Mouse (Mus musculus) midbrain, embryonic 10.5 days (tissue): Measurements from ENCODE around the gene Lpcat2. TPM values are rescaled to one million over a fixed set of nuclear protein-coding genes. Genes with fewer than 3 reads are reported as not detected.

Experiments used
- DNase-seq: peaks from one replicate; pipeline ENCODE4 v3.0.0-alpha.2; 2017; ENCODE audit warnings: low spot score
- H3K27ac ChIP-seq: fragments of 300-500 bp; sonication (generic); replicated peaks from 2 replicates; pipeline ENCODE4 v1.5.1; 2016; ENCODE audit warnings: mild to moderate bottlenecking
- H3K27me3 ChIP-seq: fragments of 300-500 bp; sonication (generic); 2 replicates; pipeline ENCODE4 v1.6.1; 2016; ENCODE audit warnings: low read depth, mild to moderate bottlenecking; ENCODE audit not compliant: poor library complexity, severe bottlenecking
- H3K36me3 ChIP-seq: fragments of 300-500 bp; sonication (generic); 2 replicates; pipeline ENCODE4 v1.6.1; 2016; ENCODE audit warnings: mild to moderate bottlenecking, moderate library complexity
- H3K4me1 ChIP-seq: fragments of 300-500 bp; sonication (generic); 2 replicates; pipeline ENCODE4 v1.6.1; 2016
- H3K4me3 ChIP-seq: fragments of 300-500 bp; sonication (generic); 2 replicates; pipeline ENCODE4 v1.5.1; 2016; ENCODE audit warnings: mild to moderate bottlenecking, moderate library complexity
- H3K9me3 ChIP-seq: fragments of 300-500 bp; sonication (generic); replicated peaks from 2 replicates; pipeline ENCODE4 v1.6.1; 2016; ENCODE audit warnings: mild to moderate bottlenecking
- WGBS: fragments of 180-500 bp; shearing (Covaris S2); methylation state at CpG from one replicate; pipeline ENCODE4 v1.1.7; 2016; 5-methylcytosine and 5-hydroxymethylcytosine counted together
- polyA plus RNA-seq: library from polyadenylated mRNA; unstranded; fragments of >200 nt; fragmentation: Nextera tagmentation; extraction: Ambion mirVana; gene quantifications from 2 replicates; pipeline ENCODE4 v1.2.1, GENCODE M21; 2016

Gene Lpcat2
- polyA plus RNA-seq = 3.0 and 3.9 TPM in 2 replicates

GRCm38 (mm10) chr8:92855171-92855894 is at the start of gene Lpcat2:
Gene Lpcat2 (plus strand): TSS chr8:92855339.
- Histone ChIP-seq H3K4me3 (peak within 1 kb of the TSS; percentile 69), H3K27ac (peak within 1 kb of the TSS; percentile 82), H3K36me3 (no peaks in the 10 kb centered on the region), H3K9me3 (no peaks in the 10 kb centered on the region; the same call in 1 of the 2 replicates), H3K4me1 (peaks cover 18% of the 10 kb centered on the region), H3K27me3 (peaks cover 23% of the 10 kb centered on the region)
- DNase-seq = peak; percentile 75
- 1% methylated on average over 50 of the region's 50 CpGs for WGBS

GRCm38 (mm10) chr8:92812773-92813172 is 42.4 kb upstream of the Lpcat2 start:
- DNase-seq = no peak
- no peaks in the 10 kb centered on the region for H3K9me3 ChIP-seq
- peaks cover 4% of the 10 kb centered on the region; the same call in 1 of the 2 replicates for H3K4me1 ChIP-seq
- no peaks in the 10 kb centered on the region for H3K36me3 ChIP-seq
- H3K27me3 ChIP-seq = peaks cover 5% of the 10 kb centered on the region; the same call in 1 of the 2 replicates
- H3K4me3 ChIP-seq = no peak overlapping the region
- WGBS = 91% methylated on average over 2 of the region's 2 CpGs
- H3K27ac ChIP-seq = no peak overlapping the region

GRCm38 (mm10) chr8:92815661-92816060 is 39.5 kb upstream of the Lpcat2 start:
- 87% methylated on average over 5 of the region's 5 CpGs for WGBS

GRCm38 (mm10) chr8:92817928-92818818 is 37.0 kb upstream of the Lpcat2 start:
- 22% methylated on average over 6 of the region's 6 CpGs for WGBS
- peak; percentile 91 for DNase-seq
- H3K9me3 ChIP-seq = no peaks in the 10 kb centered on the region
- peaks cover 5% of the 10 kb centered on the region; the same call in 1 of the 2 replicates for H3K27me3 ChIP-seq
- H3K4me1 ChIP-seq = peaks cover 5% of the 10 kb centered on the region; the same call in 1 of the 2 replicates
- H3K27ac ChIP-seq = no peak overlapping the region
- no peak overlapping the region for H3K4me3 ChIP-seq
- H3K36me3 ChIP-seq = no peaks in the 10 kb centered on the region

More at GRCm38 (mm10) chr8:92815661-92816060, 39.5 kb upstream of the Lpcat2 start:
- DNase-seq = no peak
- H3K9me3 ChIP-seq = no peaks in the 10 kb centered on the region
- H3K27me3 ChIP-seq = peaks cover 5% of the 10 kb centered on the region; the same call in 1 of the 2 replicates
- no peaks in the 10 kb centered on the region for H3K36me3 ChIP-seq
- H3K4me1 ChIP-seq = peaks cover 4% of the 10 kb centered on the region; the same call in 1 of the 2 replicates
- no peak overlapping the region for H3K4me3 ChIP-seq
- 0 out of 2 replicates have a peak overlapping the region, but pooled peaks have one; percentile 28 for H3K27ac ChIP-seq

- peaks cover 11% of the 10 kb centered on the region for H3K27me3 ChIP-seq
- no peak for DNase-seq
- H3K4me1 ChIP-seq = peaks cover 5% of the 10 kb centered on the region; the same call in 1 of the 2 replicates
- H3K9me3 ChIP-seq = no peaks in the 10 kb centered on the region
- no peaks in the 10 kb centered on the region for H3K36me3 ChIP-seq
- H3K4me3 ChIP-seq = no peak overlapping the region
- no peak overlapping the region for H3K27ac ChIP-seq
These were observed 34.0 kb upstream of the Lpcat2 start for GRCm38 (mm10) chr8:92821151-92821550.

- Histone ChIP-seq H3K27me3 (peaks cover 20% of the 10 kb centered on the region), H3K36me3 (no peaks in the 10 kb centered on the region), H3K9me3 (no peaks in the 10 kb centered on the region), H3K27ac (no peak overlapping the region), H3K4me1 (peaks cover 8% of the 10 kb centered on the region), H3K4me3 (no peak overlapping the region)
- 82% methylated on average over 5 of the region's 5 CpGs for WGBS
- no peak for DNase-seq
These were observed 32.8 kb upstream of the Lpcat2 start for GRCm38 (mm10) chr8:92822386-92822785.

- no peak overlapping the region for H3K4me3 ChIP-seq
- H3K9me3 ChIP-seq = no peaks in the 10 kb centered on the region
- H3K36me3 ChIP-seq = peaks cover 4% of the 10 kb centered on the region
- H3K27me3 ChIP-seq = peaks cover 32% of the 10 kb centered on the region
- H3K4me1 ChIP-seq = peaks cover 23% of the 10 kb centered on the region
- no peak for DNase-seq
- H3K27ac ChIP-seq = no peak overlapping the region
- WGBS = 88% methylated on average over 4 of the region's 4 CpGs
These were observed 29.1 kb upstream of the Lpcat2 start for GRCm38 (mm10) chr8:92825991-92826390.

- H3K27ac ChIP-seq = peak within 1 kb of the TSS; percentile 89
These were observed 27.7 kb upstream of the Lpcat2 start, which contains the start of gene Mmp2 for GRCm38 (mm10) chr8:92827243-92828034. Gene Mmp2 (plus strand): TSS chr8:92827291.

GRCm38 (mm10) chr8:92828251-92828743 is 26.8 kb upstream of the Lpcat2 start:
- peak overlapping the region; percentile 65 for H3K4me3 ChIP-seq
- peaks cover 32% of the 10 kb centered on the region for H3K27me3 ChIP-seq
- H3K27ac ChIP-seq = no peak overlapping the region
- H3K9me3 ChIP-seq = no peaks in the 10 kb centered on the region
- DNase-seq = peak; percentile 29
- 28% methylated on average over 15 of the region's 15 CpGs for WGBS
- H3K4me1 ChIP-seq = peaks cover 18% of the 10 kb centered on the region
- peaks cover 11% of the 10 kb centered on the region for H3K36me3 ChIP-seq

More at GRCm38 (mm10) chr8:92827243-92828034, 27.7 kb upstream of the Lpcat2 start, which contains the start of gene Mmp2:
- peak within 1 kb of the TSS; percentile 65 for H3K4me3 ChIP-seq
- no peaks in the 10 kb centered on the region for H3K9me3 ChIP-seq
- DNase-seq = peak; percentile 68
- peaks cover 9% of the 10 kb centered on the region for H3K36me3 ChIP-seq
- 1% methylated on average over 36 of the region's 37 CpGs for WGBS
- H3K27me3 ChIP-seq = peaks cover 32% of the 10 kb centered on the region
- peaks cover 18% of the 10 kb centered on the region for H3K4me1 ChIP-seq

- Histone ChIP-seq H3K27ac (no peak overlapping the region), H3K27me3 (no peaks in the 10 kb centered on the region), H3K36me3 (peaks cover 38% of the 10 kb centered on the region), H3K4me1 (no peaks in the 10 kb centered on the region), H3K4me3 (no peak overlapping the region), H3K9me3 (no peaks in the 10 kb centered on the region)
- DNase-seq = no peak
- 88% methylated on average over 5 of the region's 5 CpGs for WGBS
These were observed 20.9 kb upstream of the Lpcat2 start for GRCm38 (mm10) chr8:92834065-92834731.

- 88% methylated on average over 11 of the region's 11 CpGs for WGBS
- Histone ChIP-seq H3K36me3 (peaks cover 44% of the 10 kb centered on the region), H3K27me3 (no peaks in the 10 kb centered on the region), H3K4me1 (no peaks in the 10 kb centered on the region), H3K27ac (no peak overlapping the region), H3K4me3 (no peak overlapping the region), H3K9me3 (no peaks in the 10 kb centered on the region)
- DNase-seq = no peak
These were observed 20.2 kb upstream of the Lpcat2 start for GRCm38 (mm10) chr8:92834786-92835500.
